Mouse (Mus musculus) limb, embryonic 14.5 days (tissue): Measurements from ENCODE around the gene Trappc12. TPM values are rescaled to one million over a fixed set of nuclear protein-coding genes. Genes with fewer than 3 reads are reported as not detected.

Source experiments
- ATAC-seq: fragments of 200-750 bp; cut with Nextera tagmentation; 2 replicates; pipeline ENCODE4 v1.8.0; 2017; ENCODE audit warnings: low read depth, moderate number of reproducible peaks, moderate TSS enrichment; ENCODE audit not compliant: low FRiP score
- DNase-seq: peaks from one replicate; pipeline ENCODE4 v3.0.0-alpha.2; 2015; ENCODE audit warnings: low spot score
- H3K27ac ChIP-seq: fragments of 300-500 bp; sonication (generic); replicated peaks from 2 replicates; pipeline ENCODE4 v1.5.1; 2014; ENCODE audit warnings: low read depth, mild to moderate bottlenecking, low read length, moderate library complexity, mixed read lengths
- H3K27me3 ChIP-seq: fragments of 300-500 bp; sonication (generic); 2 replicates; pipeline ENCODE4 v1.6.1; 2014; ENCODE audit warnings: low read length, mixed read lengths; ENCODE audit not compliant: control insufficient read depth, insufficient read depth
- H3K36me3 ChIP-seq: fragments of 300-500 bp; sonication (generic); 2 replicates; pipeline ENCODE4 v1.6.1; 2014; ENCODE audit warnings: mild to moderate bottlenecking, low read length, moderate library complexity, mixed read lengths; ENCODE audit not compliant: control insufficient read depth, insufficient read depth
- H3K4me1 ChIP-seq: fragments of 300-500 bp; sonication (generic); 2 replicates; pipeline ENCODE4 v1.6.1; 2014; ENCODE audit warnings: antibody characterized with exemption, low read length, mixed read lengths; ENCODE audit not compliant: control insufficient read depth, insufficient read depth
- H3K4me2 ChIP-seq: fragments of 300-500 bp; sonication (generic); replicated peaks from 2 replicates; pipeline ENCODE4 v1.6.1; 2014; ENCODE audit warnings: low read depth, mild to moderate bottlenecking, low read length, moderate library complexity; ENCODE audit not compliant: severe bottlenecking
- H3K4me3 ChIP-seq: fragments of 300-500 bp; sonication (generic); replicated peaks from 2 replicates; pipeline ENCODE4 v1.5.1; 2014; ENCODE audit warnings: low read length
- H3K9ac ChIP-seq: fragments of 300-500 bp; sonication (generic); 2 replicates; pipeline ENCODE4 v1.6.1; 2014; ENCODE audit warnings: mild to moderate bottlenecking, low read depth, low read length, moderate library complexity; ENCODE audit not compliant: severe bottlenecking
- H3K9me3 ChIP-seq: fragments of 300-500 bp; sonication (generic); 2 replicates; pipeline ENCODE4 v1.6.1; 2016; ENCODE audit warnings: low read length; ENCODE audit not compliant: control insufficient read depth
- POLR2A ChIP-seq: fragments of 200-500 bp; IDR thresholded peaks from 2 replicates; pipeline ENCODE4 v1.8.0; 2012; ENCODE audit warnings: inconsistent platforms, mild to moderate bottlenecking, moderate library complexity, borderline replicate concordance; ENCODE audit not compliant: insufficient read depth, insufficient read length; ENCODE audit errors: extremely low read depth
- WGBS: fragments of 180-500 bp; shearing (Covaris S2); extraction: QIAGEN DNeasy Blood & Tissue Kit; methylation state at CpG from one replicate; pipeline ENCODE4 v1.1.7; 2014; 5-methylcytosine and 5-hydroxymethylcytosine counted together
- polyA plus RNA-seq, 2 experiments: library from polyadenylated mRNA; depleted of rRNA in 1 of 2; stranded (reverse) in 1 of 2; unstranded in 1 of 2; fragments of >200 nt; fragmentation: Nextera tagmentation in 1 of 2; extraction: Ambion mirVana in 1 of 2; gene quantifications; 2 replicates each; pipeline versions ENCODE4 v1.2.1 to v1.2.3; 2012 to 2014

The Trappc12 gene
- polyA plus RNA-seq, 2 experiments = 36.0 to 37.2 TPM

- ATAC-seq (no peak), DNase-seq (no peak)
- Histone ChIP-seq H3K4me2 (no peak overlapping the region), H3K9me3 (no peaks in the 10 kb centered on the region), H3K4me3 (no peak overlapping the region), H3K9ac (no peak overlapping the region), H3K27me3 (no peaks in the 10 kb centered on the region), H3K36me3 (peaks cover 47% of the 10 kb centered on the region), H3K27ac (no peak overlapping the region), H3K4me1 (no peaks in the 10 kb centered on the region)
- WGBS = 89% methylated on average over 24 of the region's 24 CpGs
- no peak for TF ChIP-seq POLR2A
Measured at GRCm38 (mm10) chr12:28714822-28715632, 35.2 kb downstream of the Trappc12 start.

GRCm38 (mm10) chr12:28710566-28711185 is 39.6 kb downstream of the Trappc12 start:
- ATAC-seq (no peak), DNase-seq (no peak)
- Histone ChIP-seq H3K27ac (no peak overlapping the region), H3K27me3 (no peaks in the 10 kb centered on the region), H3K4me1 (no peaks in the 10 kb centered on the region), H3K4me3 (no peak overlapping the region), H3K36me3 (peaks cover 41% of the 10 kb centered on the region), H3K4me2 (no peak overlapping the region), H3K9ac (no peak overlapping the region), H3K9me3 (no peaks in the 10 kb centered on the region)
- TF ChIP-seq POLR2A = no peak
- 85% methylated on average over 22 of the region's 22 CpGs for WGBS

GRCm38 (mm10) chr12:28708154-28708553 is 42.1 kb downstream of the Trappc12 start:
- H3K27ac ChIP-seq = no peak overlapping the region
- 88% methylated on average over 4 of the region's 4 CpGs for WGBS
- H3K4me1 ChIP-seq = no peaks in the 10 kb centered on the region
- H3K9ac ChIP-seq = no peak overlapping the region
- peaks cover 36% of the 10 kb centered on the region for H3K36me3 ChIP-seq
- H3K4me2 ChIP-seq = no peak overlapping the region
- no peaks in the 10 kb centered on the region for H3K27me3 ChIP-seq
- no peak for DNase-seq
- no peak for TF ChIP-seq POLR2A
- no peaks in the 10 kb centered on the region for H3K9me3 ChIP-seq
- H3K4me3 ChIP-seq = no peak overlapping the region
- no peak for ATAC-seq

GRCm38 (mm10) chr12:28705204-28705603 is 45.1 kb downstream of the Trappc12 start:
- ATAC-seq (no peak), DNase-seq (no peak)
- WGBS = 92% methylated on average over 6 of the region's 6 CpGs
- Histone ChIP-seq H3K4me2 (no peak overlapping the region), H3K27ac (no peak overlapping the region), H3K9me3 (no peaks in the 10 kb centered on the region), H3K4me1 (no peaks in the 10 kb centered on the region), H3K27me3 (no peaks in the 10 kb centered on the region), H3K9ac (no peak overlapping the region), H3K36me3 (peaks cover 14% of the 10 kb centered on the region), H3K4me3 (no peak overlapping the region)
- no peak for TF ChIP-seq POLR2A

GRCm38 (mm10) chr12:28704381-28704780 is 45.9 kb downstream of the Trappc12 start:
- no peak overlapping the region for H3K4me3 ChIP-seq
- 9% methylated on average over 12 of the region's 12 CpGs for WGBS
- DNase-seq (no peak), ATAC-seq (no peak)
- H3K9me3 ChIP-seq = no peaks in the 10 kb centered on the region
- no peak overlapping the region for H3K9ac ChIP-seq
- no peaks in the 10 kb centered on the region; the same call in 1 of the 2 replicates for H3K4me1 ChIP-seq
- peaks cover 9% of the 10 kb centered on the region for H3K36me3 ChIP-seq
- no peaks in the 10 kb centered on the region for H3K27me3 ChIP-seq
- TF ChIP-seq POLR2A = no peak
- H3K4me2 ChIP-seq = no peak overlapping the region
- H3K27ac ChIP-seq = no peak overlapping the region
